Mouse (Mus musculus): ENCODE results near the gene Slc6a1. TPM values are rescaled to one million over a fixed set of nuclear protein-coding genes. Genes with fewer than 3 reads are reported as not detected.

Slc6a1 gene
- polyA plus RNA-seq, 1 experiment from 2014 or later: not detected

DNA sequence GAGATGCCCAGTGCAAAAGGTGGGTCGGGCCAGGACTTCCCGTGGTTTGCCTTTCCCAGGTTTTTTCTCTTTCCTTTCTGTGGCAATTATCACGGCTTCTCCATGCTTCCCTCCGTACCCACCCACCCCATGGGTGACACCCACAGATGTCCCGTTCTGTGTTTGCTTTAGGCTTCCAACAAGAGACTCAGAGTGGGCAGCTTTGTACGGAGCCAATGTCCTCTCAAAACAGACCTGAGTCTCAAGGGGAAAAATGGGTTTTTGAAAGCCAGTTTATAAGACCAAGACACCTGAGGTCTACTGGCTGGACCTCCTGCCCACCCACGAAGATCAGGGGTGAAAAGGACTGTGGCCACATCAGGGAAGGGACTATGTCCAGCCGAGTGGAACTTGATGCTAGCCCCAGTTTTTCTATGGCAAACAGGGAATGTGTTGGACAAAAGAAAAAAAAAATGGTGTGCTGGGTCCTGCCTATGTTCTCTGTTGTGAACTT is 889 bp downstream of the Slc6a1 start:
- H3K4me3 ChIP-seq (ENCODE audit: low read depth, low read length): no peak overlapping the region

DNA sequence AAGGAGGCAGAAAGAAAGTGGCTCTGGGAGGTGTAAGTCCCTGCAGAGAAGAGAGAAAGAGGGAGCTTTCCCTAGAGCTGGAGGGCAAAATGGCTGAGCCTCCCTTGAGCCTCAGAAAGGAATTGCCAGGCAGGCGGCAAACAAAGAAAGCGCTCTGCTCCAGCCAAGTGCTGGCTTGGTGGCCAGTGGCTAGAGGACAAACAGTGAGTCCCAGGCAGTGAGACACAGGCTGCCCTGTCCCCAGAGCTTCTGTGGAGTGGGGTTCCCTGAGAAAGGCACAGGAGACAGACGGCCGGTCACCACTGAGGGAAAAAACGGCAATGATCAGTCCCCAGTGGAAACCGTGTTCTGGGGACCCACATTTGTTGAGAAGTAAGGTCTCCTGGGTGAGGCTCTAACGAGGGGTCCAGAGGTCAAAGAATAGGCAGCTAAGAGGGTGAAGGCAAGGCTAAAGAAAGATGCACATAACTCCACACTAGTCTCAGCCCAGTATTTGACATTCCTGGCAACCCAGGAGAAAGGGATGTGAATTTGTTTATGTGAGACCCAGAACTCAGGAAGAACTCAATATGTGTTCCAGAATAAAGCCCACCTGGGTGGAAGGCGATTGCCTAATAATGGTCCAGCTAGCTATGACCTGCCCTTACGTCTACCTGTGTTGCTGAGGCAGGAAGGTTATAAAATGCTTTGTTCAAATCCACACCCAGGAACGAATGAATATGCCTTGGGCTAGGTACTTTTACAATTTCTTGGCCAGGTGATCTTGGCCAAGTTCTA is 1.7 kb downstream of the Slc6a1 start:
- H3K4me3 ChIP-seq (ENCODE audit: low read depth, low read length): no peak overlapping the region
- H3K27ac ChIP-seq (ENCODE audit: low read length): no peak overlapping the region
- H3K9me3 ChIP-seq (ENCODE audit: control insufficient read depth, low read depth, low read length): no peaks in the 10 kb centered on the region
- WGBS: 51% methylated on average over 10 of the region's 10 CpGs
- ATAC-seq (ENCODE audit: insufficient number of reproducible peaks, insufficient read depth, low FRiP score, low read depth): no peak
- H3K27me3 ChIP-seq (ENCODE audit: control insufficient read depth, insufficient read depth, low read length): peaks cover 53% of the 10 kb centered on the region
- H3K36me3 ChIP-seq (ENCODE audit: control insufficient read depth, insufficient read depth, low read length): no peaks in the 10 kb centered on the region
- H3K9ac ChIP-seq (replicated peaks; ENCODE audit: low read depth, low read length): no peak overlapping the region
- H3K4me1 ChIP-seq (ENCODE audit: control insufficient read depth, insufficient read depth, low read length): no peaks in the 10 kb centered on the region
- H3K4me2 ChIP-seq (replicated peaks; ENCODE audit: low read depth, low read length): no peak overlapping the region

More for the DNA sequence above, 889 bp downstream of the Slc6a1 start:
- Histone ChIP-seq H3K36me3 (ENCODE audit: control insufficient read depth, insufficient read depth, low read length) (no peaks in the 10 kb centered on the region), H3K9me3 (ENCODE audit: control insufficient read depth, low read depth, low read length) (no peaks in the 10 kb centered on the region), H3K4me2 (replicated peaks; ENCODE audit: low read depth, low read length) (no peak overlapping the region), H3K27me3 (ENCODE audit: control insufficient read depth, insufficient read depth, low read length) (peaks cover 50% of the 10 kb centered on the region), H3K4me1 (ENCODE audit: control insufficient read depth, insufficient read depth, low read length) (no peaks in the 10 kb centered on the region), H3K9ac (replicated peaks; ENCODE audit: low read depth, low read length) (no peak overlapping the region), H3K27ac (ENCODE audit: low read length) (no peak overlapping the region)
- ATAC-seq (ENCODE audit: insufficient number of reproducible peaks, insufficient read depth, low FRiP score, low read depth): no peak
- 15% methylated on average over 8 of the region's 8 CpGs for WGBS

DNA sequence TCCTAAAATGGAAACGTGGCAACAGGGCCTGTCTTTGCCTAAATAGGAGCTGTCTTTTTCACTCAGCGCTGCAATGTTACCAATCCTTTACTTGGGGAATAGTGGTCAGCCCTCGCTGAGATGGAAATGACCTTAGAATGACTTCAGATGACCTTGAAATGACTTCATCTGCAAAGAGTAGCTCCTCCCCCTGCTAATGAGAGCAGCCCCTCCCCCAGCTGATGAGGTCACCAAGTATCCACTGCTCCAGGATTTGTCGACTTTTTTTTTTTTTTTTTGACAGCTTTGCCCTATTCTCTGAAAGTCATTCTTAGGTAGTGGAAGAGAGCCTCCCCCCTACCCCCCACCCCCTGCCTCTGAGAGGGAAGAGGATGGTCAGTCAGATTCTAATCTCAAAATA is 3.0 kb downstream of the Slc6a1 start:
- H3K4me3 ChIP-seq (ENCODE audit: low read depth, low read length): no peak overlapping the region
- no peak overlapping the region for H3K4me2 ChIP-seq (replicated peaks; ENCODE audit: low read depth, low read length)
- H3K27me3 ChIP-seq (ENCODE audit: control insufficient read depth, insufficient read depth, low read length): peaks cover 53% of the 10 kb centered on the region
- no peaks in the 10 kb centered on the region for H3K4me1 ChIP-seq (ENCODE audit: control insufficient read depth, insufficient read depth, low read length)
- WGBS: 31% methylated on average over 4 of the region's 4 CpGs
- H3K27ac ChIP-seq (ENCODE audit: low read length): no peak overlapping the region
- no peak for ATAC-seq (ENCODE audit: insufficient number of reproducible peaks, insufficient read depth, low FRiP score, low read depth)
- H3K36me3 ChIP-seq (ENCODE audit: control insufficient read depth, insufficient read depth, low read length): no peaks in the 10 kb centered on the region
- H3K9ac ChIP-seq (replicated peaks; ENCODE audit: low read depth, low read length): no peak overlapping the region
- H3K9me3 ChIP-seq (ENCODE audit: control insufficient read depth, low read depth, low read length): no peaks in the 10 kb centered on the region

DNA sequence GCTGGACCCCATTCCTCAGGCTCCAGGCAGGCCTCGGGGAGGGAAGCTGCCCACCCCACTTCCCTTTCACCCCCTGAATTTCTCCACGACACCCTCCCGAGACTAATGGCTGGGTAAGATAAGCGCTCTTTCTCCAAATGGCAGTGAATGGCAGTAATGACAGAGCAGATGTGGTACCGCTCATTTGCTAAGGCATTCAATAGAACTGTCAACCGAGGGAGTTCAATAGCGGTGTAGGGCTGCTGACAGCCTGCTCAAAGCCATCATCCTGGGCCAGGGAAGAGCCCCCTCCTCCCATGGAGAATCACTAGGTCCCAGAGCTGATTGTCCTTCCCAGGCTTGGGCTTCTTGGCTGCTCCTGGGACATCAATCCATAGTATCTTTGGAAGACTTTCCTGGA is 6.7 kb downstream of the Slc6a1 start:
- Histone ChIP-seq H3K9me3 (ENCODE audit: control insufficient read depth, low read depth, low read length) (no peaks in the 10 kb centered on the region), H3K27ac (ENCODE audit: low read length) (no peak overlapping the region), H3K4me3 (ENCODE audit: low read depth, low read length) (no peak overlapping the region), H3K9ac (replicated peaks; ENCODE audit: low read depth, low read length) (no peak overlapping the region), H3K27me3 (ENCODE audit: control insufficient read depth, insufficient read depth, low read length) (peaks cover 25% of the 10 kb centered on the region), H3K4me1 (ENCODE audit: control insufficient read depth, insufficient read depth, low read length) (no peaks in the 10 kb centered on the region), H3K4me2 (replicated peaks; ENCODE audit: low read depth, low read length) (no peak overlapping the region), H3K36me3 (ENCODE audit: control insufficient read depth, insufficient read depth, low read length) (no peaks in the 10 kb centered on the region)
- WGBS: 42% methylated on average over 7 of the region's 7 CpGs
- ATAC-seq (ENCODE audit: insufficient number of reproducible peaks, insufficient read depth, low FRiP score, low read depth): no peak

DNA sequence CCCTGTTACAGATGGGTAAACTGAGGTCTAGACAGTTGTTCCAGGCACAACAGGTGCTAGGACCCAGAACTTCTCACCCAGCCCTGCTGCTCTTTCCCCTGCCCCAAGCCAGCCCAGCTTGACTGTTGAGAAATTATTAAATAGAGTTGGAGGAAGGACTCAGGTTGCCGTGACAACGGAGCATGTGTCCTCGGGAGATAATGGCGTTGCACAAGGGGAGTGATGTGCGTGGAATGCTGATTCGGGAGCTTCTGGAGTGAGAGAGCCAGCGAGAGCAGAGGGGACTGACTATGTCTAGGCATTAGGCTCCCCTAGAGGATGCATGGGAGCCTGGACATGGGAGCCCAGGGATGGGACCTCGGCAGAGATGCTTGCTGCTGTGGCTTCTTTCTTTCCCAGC is 7.7 kb downstream of the Slc6a1 start:
- no peaks in the 10 kb centered on the region for H3K4me1 ChIP-seq (ENCODE audit: control insufficient read depth, insufficient read depth, low read length)
- WGBS: 31% methylated on average over 8 of the region's 8 CpGs
- no peak overlapping the region for H3K4me2 ChIP-seq (replicated peaks; ENCODE audit: low read depth, low read length)
- no peaks in the 10 kb centered on the region for H3K36me3 ChIP-seq (ENCODE audit: control insufficient read depth, insufficient read depth, low read length)
- no peak overlapping the region for H3K4me3 ChIP-seq (ENCODE audit: low read depth, low read length)
- ATAC-seq (ENCODE audit: insufficient number of reproducible peaks, insufficient read depth, low FRiP score, low read depth): no peak
- no peak overlapping the region for H3K9ac ChIP-seq (replicated peaks; ENCODE audit: low read depth, low read length)
- H3K27ac ChIP-seq (ENCODE audit: low read length): no peak overlapping the region
- no peaks in the 10 kb centered on the region for H3K9me3 ChIP-seq (ENCODE audit: control insufficient read depth, low read depth, low read length)
- peaks cover 15% of the 10 kb centered on the region; the same call in 1 of the 2 replicates for H3K27me3 ChIP-seq (ENCODE audit: control insufficient read depth, insufficient read depth, low read length)

DNA sequence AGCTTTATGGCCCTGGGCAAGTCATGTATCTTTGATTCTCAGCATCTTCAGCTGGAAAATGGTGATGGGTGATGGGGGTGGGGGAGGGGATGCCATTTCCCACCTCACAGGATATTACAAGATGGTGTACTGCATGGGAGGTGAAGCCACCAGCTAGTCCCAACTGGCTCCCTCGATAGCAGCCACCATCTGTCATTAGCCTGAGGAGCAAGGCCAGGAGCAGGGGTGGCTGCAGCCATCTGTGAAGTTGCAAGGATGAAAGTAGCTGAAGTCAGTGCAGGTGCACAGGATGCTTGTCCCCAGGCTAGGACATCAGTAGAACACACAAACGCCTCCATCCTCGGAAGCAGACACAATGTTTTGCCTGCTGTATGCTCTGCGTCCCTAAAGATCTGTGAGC is 8.5 kb downstream of the Slc6a1 start:
- H3K4me1 ChIP-seq (ENCODE audit: control insufficient read depth, insufficient read depth, low read length): no peaks in the 10 kb centered on the region
- H3K27ac ChIP-seq (ENCODE audit: low read length): no peak overlapping the region
- H3K9ac ChIP-seq (replicated peaks; ENCODE audit: low read depth, low read length): no peak overlapping the region
- H3K4me2 ChIP-seq (replicated peaks; ENCODE audit: low read depth, low read length): no peak overlapping the region
- WGBS: 53% methylated on average over 4 of the region's 4 CpGs
- 0 out of 2 replicates have a peak, but pooled peaks cover 8% of the 10 kb centered on the region for H3K27me3 ChIP-seq (ENCODE audit: control insufficient read depth, insufficient read depth, low read length)
- no peak overlapping the region for H3K4me3 ChIP-seq (ENCODE audit: low read depth, low read length)
- no peaks in the 10 kb centered on the region for H3K9me3 ChIP-seq (ENCODE audit: control insufficient read depth, low read depth, low read length)
- no peak for ATAC-seq (ENCODE audit: insufficient number of reproducible peaks, insufficient read depth, low FRiP score, low read depth)
- H3K36me3 ChIP-seq (ENCODE audit: control insufficient read depth, insufficient read depth, low read length): no peaks in the 10 kb centered on the region

DNA sequence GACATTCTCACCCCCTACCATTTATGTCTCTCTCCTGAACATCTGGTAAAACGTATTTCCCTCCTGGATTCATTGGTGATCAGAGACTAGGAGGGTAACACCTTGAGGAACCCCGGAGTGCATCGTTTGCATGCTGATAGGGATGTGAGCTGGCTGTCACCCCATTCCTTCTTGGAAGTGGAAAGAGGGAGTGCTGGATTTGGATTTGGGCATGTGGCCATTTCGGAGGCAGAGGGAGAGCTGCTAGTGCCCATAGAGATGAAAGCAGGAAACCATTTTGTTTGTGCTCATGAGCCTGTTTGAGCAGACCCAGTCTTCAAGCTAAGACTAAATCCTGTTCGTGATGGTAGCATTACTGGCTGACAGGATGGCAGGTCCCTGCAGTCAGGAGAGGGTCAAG is 9.0 kb downstream of the Slc6a1 start:
- Histone ChIP-seq H3K9me3 (ENCODE audit: control insufficient read depth, low read depth, low read length) (no peaks in the 10 kb centered on the region), H3K27me3 (ENCODE audit: control insufficient read depth, insufficient read depth, low read length) (0 out of 2 replicates have a peak, but pooled peaks cover 4% of the 10 kb centered on the region), H3K36me3 (ENCODE audit: control insufficient read depth, insufficient read depth, low read length) (no peaks in the 10 kb centered on the region), H3K9ac (replicated peaks; ENCODE audit: low read depth, low read length) (no peak overlapping the region), H3K4me3 (ENCODE audit: low read depth, low read length) (no peak overlapping the region), H3K4me1 (ENCODE audit: control insufficient read depth, insufficient read depth, low read length) (no peaks in the 10 kb centered on the region), H3K27ac (ENCODE audit: low read length) (no peak overlapping the region), H3K4me2 (replicated peaks; ENCODE audit: low read depth, low read length) (no peak overlapping the region)
- ATAC-seq (ENCODE audit: insufficient number of reproducible peaks, insufficient read depth, low FRiP score, low read depth): no peak
- WGBS: 46% methylated on average over 5 of the region's 5 CpGs

DNA sequence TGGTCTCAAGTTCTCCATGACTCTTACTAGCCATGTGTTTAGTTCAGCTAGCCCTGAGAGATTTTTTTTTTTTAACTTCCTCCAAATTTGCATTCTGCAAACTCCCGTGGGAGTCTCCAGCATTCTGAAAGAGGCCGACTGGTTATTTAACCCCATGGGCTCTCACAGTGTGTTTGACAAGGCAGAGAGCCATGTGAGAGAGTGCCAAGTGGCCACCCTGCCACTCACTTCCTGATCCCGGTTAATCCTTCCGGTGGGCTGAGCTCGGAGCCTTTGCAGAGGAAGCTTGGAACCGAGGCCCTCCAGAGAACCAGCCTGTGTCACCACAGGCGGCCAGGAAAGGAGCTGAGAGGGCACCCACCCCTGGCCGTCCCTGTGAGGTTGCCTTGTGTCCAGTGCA is 11.1 kb downstream of the Slc6a1 start:
- Histone ChIP-seq H3K27ac (ENCODE audit: low read length) (no peak overlapping the region), H3K9me3 (ENCODE audit: control insufficient read depth, low read depth, low read length) (no peaks in the 10 kb centered on the region), H3K9ac (replicated peaks; ENCODE audit: low read depth, low read length) (no peak overlapping the region), H3K36me3 (ENCODE audit: control insufficient read depth, insufficient read depth, low read length) (no peaks in the 10 kb centered on the region), H3K4me2 (replicated peaks; ENCODE audit: low read depth, low read length) (no peak overlapping the region), H3K4me1 (ENCODE audit: control insufficient read depth, insufficient read depth, low read length) (no peaks in the 10 kb centered on the region), H3K27me3 (ENCODE audit: control insufficient read depth, insufficient read depth, low read length) (0 out of 2 replicates have a peak, but pooled peaks cover 3% of the 10 kb centered on the region), H3K4me3 (ENCODE audit: low read depth, low read length) (no peak overlapping the region)
- WGBS: 29% methylated on average over 8 of the region's 8 CpGs
- no peak for ATAC-seq (ENCODE audit: insufficient number of reproducible peaks, insufficient read depth, low FRiP score, low read depth)

DNA sequence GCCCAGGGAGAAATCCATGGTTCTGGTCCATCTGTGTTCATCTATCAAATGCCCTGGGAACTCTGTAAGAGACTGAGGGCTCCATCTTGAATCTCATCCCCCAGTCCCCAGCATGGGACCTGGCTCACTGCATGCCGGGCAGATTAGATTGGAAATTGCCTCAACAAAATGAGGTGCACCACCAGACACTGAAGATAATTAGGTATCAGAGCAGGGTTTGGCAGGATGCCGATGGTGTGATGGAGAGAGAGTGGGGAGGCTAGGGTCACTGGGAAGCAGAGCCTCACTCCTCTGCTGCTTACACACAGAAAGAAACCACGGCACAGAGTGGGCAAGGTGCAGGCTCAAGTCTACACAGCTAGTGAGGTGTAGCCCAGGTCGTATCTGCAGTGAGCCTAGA is 12.7 kb downstream of the Slc6a1 start:
- Histone ChIP-seq H3K4me3 (ENCODE audit: low read depth, low read length) (no peak overlapping the region), H3K4me1 (ENCODE audit: control insufficient read depth, insufficient read depth, low read length) (no peaks in the 10 kb centered on the region), H3K4me2 (replicated peaks; ENCODE audit: low read depth, low read length) (no peak overlapping the region), H3K9me3 (ENCODE audit: control insufficient read depth, low read depth, low read length) (no peaks in the 10 kb centered on the region), H3K27ac (ENCODE audit: low read length) (no peak overlapping the region), H3K9ac (replicated peaks; ENCODE audit: low read depth, low read length) (no peak overlapping the region), H3K36me3 (ENCODE audit: control insufficient read depth, insufficient read depth, low read length) (no peaks in the 10 kb centered on the region), H3K27me3 (ENCODE audit: control insufficient read depth, insufficient read depth, low read length) (no peaks in the 10 kb centered on the region)
- WGBS: 76% methylated on average over 4 of the region's 4 CpGs
- ATAC-seq (ENCODE audit: insufficient number of reproducible peaks, insufficient read depth, low FRiP score, low read depth): no peak
